Mouse (Mus musculus) central nervous system, embryonic 18 days (tissue): ENCODE data around the gene Ndufs8. TPM values are rescaled to one million over a fixed set of nuclear protein-coding genes. Genes with fewer than 3 reads are reported as not detected.

Experiments used
- polyA plus RNA-seq: library from polyadenylated mRNA; depleted of rRNA; stranded (reverse); fragments of >200 nt; gene quantifications from 2 replicates; pipeline ENCODE4 v1.2.3, GENCODE M21; 2012; rRNA removed

Gene Ndufs8
- 198 and 215 TPM in 2 replicates for polyA plus RNA-seq

DNA sequence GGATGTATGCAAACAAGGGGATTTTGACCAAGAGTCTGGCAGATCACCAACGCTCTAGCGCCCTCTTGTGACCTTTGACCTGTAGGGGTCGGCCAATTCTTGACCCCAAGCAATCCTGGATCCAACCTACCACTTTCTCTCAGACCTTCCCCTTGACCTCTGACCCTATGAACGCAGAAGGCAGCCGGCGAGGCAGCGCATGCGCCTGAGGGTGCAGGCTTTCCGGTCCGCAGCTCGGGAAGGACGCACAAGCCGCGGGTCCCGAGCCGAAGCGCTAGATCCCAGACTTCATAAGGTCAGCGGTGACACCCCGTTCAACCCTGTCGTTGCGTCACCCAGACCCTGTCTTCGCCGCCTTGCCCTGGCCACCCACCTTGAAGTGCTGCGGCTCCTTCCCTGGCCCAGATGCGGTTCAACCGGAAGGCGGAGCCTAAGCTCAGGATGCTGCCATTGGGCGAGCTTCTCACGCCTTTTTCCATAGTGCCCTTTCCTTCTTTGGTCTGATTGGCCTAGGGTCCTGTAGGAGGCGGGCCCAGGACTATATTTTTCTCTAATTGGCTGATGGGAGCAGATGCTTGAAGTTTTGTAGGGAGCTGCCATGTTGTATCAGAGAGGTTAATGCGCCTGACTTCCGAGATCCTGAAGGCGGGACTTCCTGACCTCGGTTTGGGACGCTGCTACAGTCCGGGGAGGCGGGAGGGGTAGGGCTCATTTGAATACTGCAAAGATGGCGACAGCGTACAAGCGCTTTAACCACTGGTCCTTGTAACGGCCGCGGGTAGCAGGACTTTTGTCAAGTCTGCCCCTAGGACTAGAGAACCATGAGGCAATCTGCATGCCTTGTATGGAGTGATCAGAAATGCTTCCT lies at the start of gene Ndufs8:
TSS of gene Ndufs8 (minus strand) at position 438 of the 868 bp plus-strand sequence.

DNA sequence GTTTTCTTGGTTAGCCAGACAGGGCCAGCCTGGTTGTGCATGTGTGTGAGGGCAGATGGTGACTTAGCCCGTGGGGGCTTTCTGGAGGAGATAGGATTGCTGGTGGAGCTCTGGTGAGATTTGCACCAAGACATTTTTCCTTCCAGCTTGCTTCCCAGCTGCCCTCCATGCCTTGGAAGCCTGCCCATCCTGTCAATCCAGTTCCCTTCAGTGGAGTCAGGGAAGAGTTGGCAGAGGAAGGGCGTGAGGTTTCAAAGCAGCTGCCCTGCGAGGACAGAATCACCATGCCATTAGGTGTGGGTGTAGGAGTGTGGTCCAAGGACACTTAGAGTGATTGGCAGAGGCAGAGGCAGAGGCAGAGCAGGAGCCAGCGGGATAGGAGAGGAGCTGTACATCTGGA lies 45.9 kb upstream of the Ndufs8 start, which contains the start of gene Aldh3b3:
TSS of gene Aldh3b3 (plus strand) at position 176 of the 400 bp plus-strand sequence.

DNA sequence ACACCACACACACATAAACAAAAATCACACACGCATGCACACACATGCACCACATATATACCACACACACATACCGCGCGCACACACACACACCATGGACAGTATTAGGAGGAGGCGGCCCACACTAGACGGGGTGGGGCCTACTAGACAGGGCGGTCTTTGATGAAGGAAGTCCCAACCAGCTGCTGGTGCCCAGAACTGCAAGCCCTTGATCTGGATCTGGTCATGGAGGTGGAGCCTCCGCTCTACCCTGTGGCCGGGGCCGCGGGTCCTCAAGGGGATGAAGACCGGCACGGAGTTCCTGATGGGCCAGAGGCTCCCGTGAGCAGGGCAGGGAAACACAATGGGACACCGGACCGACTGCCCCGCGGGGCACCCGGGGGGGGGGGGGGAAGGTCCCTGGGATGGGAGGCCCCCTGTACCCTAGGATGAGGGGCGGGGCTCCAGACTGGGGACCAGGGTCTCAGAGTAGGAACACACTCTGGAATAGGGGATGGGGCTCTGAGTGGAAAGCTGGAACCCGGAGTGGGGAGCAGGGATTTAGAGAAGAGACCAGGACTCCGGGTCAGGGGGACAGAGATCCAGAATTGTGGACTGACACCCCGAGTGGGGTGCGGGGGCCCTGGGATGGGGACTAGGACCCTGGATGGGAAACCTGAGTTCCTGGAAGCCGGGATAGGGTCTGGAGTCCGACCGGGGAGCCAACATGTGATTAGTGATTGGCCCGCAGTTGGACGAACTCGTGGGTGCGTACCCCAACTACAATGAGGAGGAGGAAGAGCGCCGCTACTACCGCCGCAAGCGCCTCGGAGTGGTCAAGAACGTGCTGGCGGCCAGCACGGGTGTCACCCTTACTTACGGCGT lies 22.7 kb upstream of the Ndufs8 start, which contains the start of gene Unc93b1:
TSS of gene Unc93b1 (plus strand) at position 155 of the 864 bp plus-strand sequence.

DNA sequence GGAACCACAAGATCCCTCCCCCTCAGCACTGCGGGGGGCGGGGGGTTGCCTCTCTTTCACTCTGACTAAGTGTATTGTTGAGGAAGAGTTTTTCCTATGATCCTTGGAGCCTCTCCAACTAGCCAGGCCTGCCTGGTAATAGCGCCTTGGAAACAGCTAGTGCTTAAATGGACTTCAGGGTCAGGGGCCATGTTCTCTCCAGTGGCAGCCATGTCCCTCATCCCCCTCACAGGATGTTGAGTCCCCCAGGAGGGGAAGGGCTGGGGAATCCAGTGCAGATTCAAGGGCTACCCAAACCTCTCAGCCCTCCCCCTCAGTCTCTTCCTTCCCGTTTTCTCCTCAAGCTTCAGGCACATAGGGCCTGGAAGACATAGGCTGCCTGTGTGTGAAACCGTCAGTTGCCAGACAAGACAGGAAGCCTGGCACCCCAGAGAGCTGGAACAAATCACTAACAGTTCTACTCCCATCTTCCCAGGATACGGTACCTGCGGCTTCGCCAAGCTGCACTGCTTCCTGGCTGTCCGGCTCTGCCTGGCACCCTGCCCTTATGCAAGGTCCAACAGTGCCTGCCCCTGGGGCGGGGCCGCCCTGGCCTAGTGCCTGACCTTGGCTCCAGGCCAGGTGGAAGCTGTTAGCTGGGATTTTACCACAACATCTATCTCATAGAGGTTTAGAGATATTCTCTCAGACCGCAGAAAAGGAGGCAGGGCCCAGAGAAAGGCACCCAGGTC lies 16.8 kb upstream of the Ndufs8 start, which contains the start of gene Aldh3b1:
TSS of gene Aldh3b1 (minus strand) at position 598 of the 731 bp plus-strand sequence.

DNA sequence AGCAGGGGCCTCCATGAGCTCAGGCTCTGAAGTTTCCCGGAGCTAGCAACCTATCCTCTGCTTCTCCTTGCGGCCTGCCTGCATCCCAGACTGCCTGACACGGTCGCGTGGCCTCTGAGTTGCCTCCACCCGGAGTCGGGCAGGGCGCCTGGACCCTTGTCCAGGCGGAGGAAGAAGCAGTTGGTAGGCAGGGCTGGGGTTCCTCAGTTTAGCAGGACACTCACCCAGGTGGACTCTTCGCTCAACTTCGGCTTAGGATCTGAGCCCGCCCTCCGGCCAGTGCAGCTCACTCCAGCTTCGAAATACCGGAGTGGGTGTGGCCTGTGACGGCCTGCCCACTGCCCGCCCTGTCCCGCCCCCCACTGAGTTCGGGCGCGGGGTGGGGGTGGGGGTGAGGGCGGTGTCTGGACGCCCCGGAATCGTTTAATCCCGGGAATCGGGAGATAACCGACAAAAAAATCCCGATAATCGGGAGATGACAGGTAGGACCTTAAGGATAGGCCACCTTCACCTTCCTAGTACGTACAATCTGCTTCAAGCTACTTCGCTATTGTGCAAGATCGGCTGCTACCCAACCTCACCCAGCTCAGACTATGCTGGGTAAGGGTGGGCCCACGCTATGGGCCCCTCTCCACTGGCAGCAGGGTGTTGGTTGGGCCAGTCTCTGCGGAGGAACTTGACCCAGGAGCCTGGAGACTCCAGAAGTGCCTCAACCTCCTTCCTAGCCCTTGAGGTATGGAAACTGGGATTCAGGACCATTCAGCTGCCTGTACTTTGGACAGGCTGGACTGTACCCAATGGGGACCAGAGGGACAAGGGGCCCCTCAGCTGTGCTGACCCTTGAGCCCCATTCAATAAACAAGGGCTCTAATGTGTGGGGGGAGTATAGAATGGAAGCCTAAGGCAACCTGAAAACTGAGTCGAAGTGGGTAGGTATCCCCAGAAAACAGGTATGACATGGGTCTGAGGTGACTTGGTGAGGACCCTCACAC lies 5.5 kb downstream of the Ndufs8 start, which contains the start of gene Tcirg1:
TSS of gene Tcirg1 (minus strand) at position 339 of the 992 bp plus-strand sequence.

Other genes starting within 250 kb of the Ndufs8 start
- 3.3 and 4.1 TPM in 2 replicates for gene Lrp5, start 226.2 kb downstream of the Ndufs8 start, polyA plus RNA-seq
- gene 1810055G02Rik, start 204.5 kb downstream of the Ndufs8 start, polyA plus RNA-seq, result 37.1 and 41.0 TPM in 2 replicates
- gene Kmt5b, start 145.4 kb downstream of the Ndufs8 start, polyA plus RNA-seq, result 48.4 and 49.2 TPM in 2 replicates
- gene Chka, start 61.0 kb downstream of the Ndufs8 start, polyA plus RNA-seq, result 111 and 120 TPM in 2 replicates
- 37.4 and 44.0 TPM in 2 replicates for gene Tcirg1, start 5.6 kb downstream of the Ndufs8 start, polyA plus RNA-seq
- 1.9 and 2.2 TPM in 2 replicates for gene Aldh3b1, start 17.0 kb upstream of the Ndufs8 start, polyA plus RNA-seq
- gene Unc93b1, start 22.4 kb upstream of the Ndufs8 start, polyA plus RNA-seq, result 10.5 and 11.1 TPM in 2 replicates
- 0.03 TPM in 2 replicates for gene Aldh3b3, start 45.9 kb upstream of the Ndufs8 start, polyA plus RNA-seq
- gene Aldh3b2, start 59.6 kb upstream of the Ndufs8 start, polyA plus RNA-seq, result 1.4 and 1.5 TPM in 2 replicates
- 2.5 and 3.3 TPM in 2 replicates for gene Acy3, start 73.8 kb upstream of the Ndufs8 start, polyA plus RNA-seq
- gene Tbx10, start 80.0 kb upstream of the Ndufs8 start, polyA plus RNA-seq, result 0.04 and 0.07 TPM in 2 replicates
- gene Nudt8, start 87.8 kb upstream of the Ndufs8 start, polyA plus RNA-seq, result 10.6 and 16.8 TPM in 2 replicates
- gene Gm49405, start 87.9 kb upstream of the Ndufs8 start, polyA plus RNA-seq, result 8.0 and 9.6 TPM in 2 replicates
- gene Doc2g, start 90.5 kb upstream of the Ndufs8 start, polyA plus RNA-seq, result 25.8 and 27.8 TPM in 2 replicates
- 204 and 205 TPM in 2 replicates for gene Ndufv1, start 100.0 kb upstream of the Ndufs8 start, polyA plus RNA-seq
- 361 and 368 TPM in 2 replicates for gene Gstp1, start 125.2 kb upstream of the Ndufs8 start, polyA plus RNA-seq
- 3.1 and 10.4 TPM in 2 replicates for gene Gstp2, start 133.2 kb upstream of the Ndufs8 start, polyA plus RNA-seq
- not detected in 2 replicates for gene Gstp3, start 146.8 kb upstream of the Ndufs8 start, polyA plus RNA-seq
- gene Cabp2, start 168.8 kb upstream of the Ndufs8 start, polyA plus RNA-seq, result 0.25 TPM in 1 of 2 replicates, not detected in the other
- 61.3 and 62.9 TPM in 2 replicates for gene Cdk2ap2, start 184.4 kb upstream of the Ndufs8 start, polyA plus RNA-seq
- gene Pitpnm1, start 187.2 kb upstream of the Ndufs8 start, polyA plus RNA-seq, result 217 and 226 TPM in 2 replicates
- 116 and 124 TPM in 2 replicates for gene Aip, start 213.1 kb upstream of the Ndufs8 start, polyA plus RNA-seq
- 0.03 and 0.06 TPM in 2 replicates for gene Gpr152, start 227.0 kb upstream of the Ndufs8 start, polyA plus RNA-seq
- gene Cabp4, start 231.3 kb upstream of the Ndufs8 start, polyA plus RNA-seq, result 0.08 and 0.12 TPM in 2 replicates
- 261 and 276 TPM in 2 replicates for gene Coro1b, start 235.8 kb upstream of the Ndufs8 start, polyA plus RNA-seq
- 1.1 and 1.3 TPM in 2 replicates for gene Ptprcap, start 240.8 kb upstream of the Ndufs8 start, polyA plus RNA-seq